Mouse (Mus musculus) bone marrow, adult 2 months (tissue): ENCODE measurements at regions not wholly inside any gene's neighbourhood (a gene's known extent, or its start where the extent isn't known, plus 50 kb on each side); places are given as distances from the start of the nearest gene placed in this dataset.

Experiments used
- CTCF ChIP-seq: fragments of 200-500 bp; IDR thresholded peaks from 2 replicates; pipeline ENCODE4 v1.5.1; 2011; ENCODE audit warnings: low read length, control low read depth; ENCODE audit not compliant: control insufficient read depth, insufficient read depth
- POLR2A ChIP-seq: fragments of 200-500 bp; IDR thresholded peaks from 2 replicates; pipeline ENCODE4 v1.6.1; 2011; ENCODE audit warnings: low read depth, mild to moderate bottlenecking, control low read depth, low read length, borderline replicate concordance; ENCODE audit not compliant: control insufficient read depth

- TF ChIP-seq CTCF: no peak
- TF ChIP-seq POLR2A: no peak
Observed at GRCm38 (mm10) chr1:76120840-76121239, 574.8 kb downstream of the Slc4a3 start.
